Mouse (Mus musculus) hindbrain, postnatal 0 days (tissue): ENCODE data around the gene Wdr83. TPM values are rescaled to one million over a fixed set of nuclear protein-coding genes. Genes with fewer than 3 reads are reported as not detected.
"Not testable (repeated sequence)": the region's sequence is repeated elsewhere in the genome, so short reads cannot be mapped to it uniquely, and the experiment has no call there.

Source experiments
- ATAC-seq: fragments of 200-750 bp; cut with Nextera tagmentation; 2 replicates; pipeline ENCODE4 v1.8.0; 2017; ENCODE audit warnings: mild to moderate bottlenecking, moderate TSS enrichment, moderate library complexity
- DNase-seq: peaks from one replicate; pipeline ENCODE4 v3.0.0-alpha.2; 2015; ENCODE audit warnings: low spot score
- H3K27ac ChIP-seq: fragments of 300-500 bp; sonication (generic); 2 replicates; pipeline ENCODE4 v1.5.1; 2014; ENCODE audit warnings: mild to moderate bottlenecking
- H3K27me3 ChIP-seq: fragments of 300-500 bp; sonication (generic); 2 replicates; pipeline ENCODE4 v1.6.1; 2014; ENCODE audit warnings: low read length, mixed read lengths; ENCODE audit not compliant: insufficient read depth
- H3K36me3 ChIP-seq: fragments of 300-500 bp; sonication (generic); 2 replicates; pipeline ENCODE4 v1.6.1; 2014; ENCODE audit warnings: low read length, mixed read lengths; ENCODE audit not compliant: insufficient read depth
- H3K4me1 ChIP-seq: fragments of 300-500 bp; sonication (generic); 2 replicates; pipeline ENCODE4 v1.6.1; 2014; ENCODE audit warnings: antibody characterized with exemption, low read length, mixed read lengths; ENCODE audit not compliant: insufficient read depth
- H3K4me2 ChIP-seq: fragments of 300-500 bp; sonication (generic); 2 replicates; pipeline ENCODE4 v1.6.1; 2014; ENCODE audit warnings: low read depth, mild to moderate bottlenecking, low read length, moderate library complexity, mixed read lengths
- H3K4me3 ChIP-seq: fragments of 300-500 bp; sonication (generic); 2 replicates; pipeline ENCODE4 v1.5.1; 2014; ENCODE audit warnings: low read length
- H3K9ac ChIP-seq: fragments of 300-500 bp; sonication (generic); replicated peaks from 2 replicates; pipeline ENCODE4 v1.6.1; 2014; ENCODE audit warnings: mild to moderate bottlenecking, low read length, moderate library complexity, mixed read lengths
- H3K9me3 ChIP-seq: fragments of 300-500 bp; sonication (generic); 2 replicates; pipeline ENCODE4 v1.6.1; 2016; ENCODE audit warnings: low read length, mixed read lengths
- CTCF ChIP-seq: IDR thresholded peaks from 2 replicates; pipeline ENCODE4 v1.5.1; 2016; ENCODE audit warnings: antibody characterized with exemption, control low read depth, low read depth
- WGBS: fragments of 180-500 bp; shearing (Covaris S2); extraction: QIAGEN DNeasy Blood & Tissue Kit; methylation state at CpG from one replicate; pipeline ENCODE4 v1.1.7; 2014; 5-methylcytosine and 5-hydroxymethylcytosine counted together
- polyA plus RNA-seq: library from polyadenylated mRNA; unstranded; fragments of >200 nt; fragmentation: Nextera tagmentation; extraction: Ambion mirVana; gene quantifications from 2 replicates; pipeline ENCODE4 v1.2.1, GENCODE M21; 2015
- total RNA-seq: library from RNA; depleted of rRNA; stranded (reverse); fragments of >200 nt; gene quantifications from 2 replicates; pipeline ENCODE4 v1.2.3, GENCODE M21; 2014; rRNA removed

Gene Wdr83
- total RNA-seq (21.4 TPM in 2 replicates), polyA plus RNA-seq (38.6 and 38.9 TPM in 2 replicates)

- Histone ChIP-seq H3K4me1 (peaks cover 15% of the 10 kb centered on the region), H3K27me3 (no peaks in the 10 kb centered on the region), H3K4me3 (peak within 1 kb of the TSS; percentile 91), H3K4me2 (peak within 1 kb of the TSS; percentile 99), H3K36me3 (peaks cover 2% of the 10 kb centered on the region; the same call in 1 of the 2 replicates), H3K9me3 (no peaks in the 10 kb centered on the region), H3K27ac (peak within 1 kb of the TSS; percentile 75), H3K9ac (peak within 1 kb of the TSS; percentile 91)
- peak; percentile 24; the same call in 1 of the 2 replicates for ATAC-seq
- TF ChIP-seq CTCF, result no peak
- DNase-seq, result peak; percentile 17
- WGBS, result 3% methylated on average over 9 of the region's 9 CpGs
These were observed at the start of gene Wdr83 for GRCm38 (mm10) chr8:85081216-85081555. Gene Wdr83, minus strand, starts transcription at chr8:85081306.

- Histone ChIP-seq H3K4me2 (no peak overlapping the region), H3K27ac (no peak overlapping the region), H3K27me3 (no peaks in the 10 kb centered on the region), H3K4me1 (no peaks in the 10 kb centered on the region), H3K4me3 (no peak overlapping the region), H3K9ac (no peak overlapping the region), H3K9me3 (no peaks in the 10 kb centered on the region), H3K36me3 (no peaks in the 10 kb centered on the region)
- no peak for TF ChIP-seq CTCF
- DNase-seq (no peak), ATAC-seq (no peak)
- 92% methylated on average over 8 of the region's 8 CpGs for WGBS
These were observed 42.6 kb upstream of the Wdr83 start for GRCm38 (mm10) chr8:85123691-85124090.

- Histone ChIP-seq H3K9me3 (no peaks in the 10 kb centered on the region), H3K4me3 (no peak within 1 kb of the TSS), H3K36me3 (no peaks in the 10 kb centered on the region), H3K4me1 (no peaks in the 10 kb centered on the region), H3K9ac (no peak within 1 kb of the TSS), H3K27me3 (no peaks in the 10 kb centered on the region), H3K4me2 (no peak within 1 kb of the TSS), H3K27ac (no peak within 1 kb of the TSS)
- WGBS, result 79% methylated on average over 3 of the region's 3 CpGs
- TF ChIP-seq CTCF, result no peak
- ATAC-seq, result no peak
- DNase-seq, result no peak
These were observed 41.9 kb upstream of the Wdr83 start, which contains the start of gene Zfp791 for GRCm38 (mm10) chr8:85122995-85123394. Gene Zfp791, minus strand, starts transcription at chr8:85123095.

GRCm38 (mm10) chr8:85120251-85120650, 39.1 kb upstream of the Wdr83 start:
- not testable (repeated sequence) for ATAC-seq, H3K9me3 ChIP-seq, H3K4me3 ChIP-seq, H3K9ac ChIP-seq, H3K27ac ChIP-seq, H3K4me2 ChIP-seq, H3K4me1 ChIP-seq, H3K27me3 ChIP-seq, DNase-seq, H3K36me3 ChIP-seq
- 81% methylated on average over 5 of the region's 5 CpGs for WGBS

GRCm38 (mm10) chr8:85119052-85119981, 38.2 kb upstream of the Wdr83 start:
- peak; percentile 94 for ATAC-seq
- TF ChIP-seq CTCF, result peak; percentile 61
- 7% methylated on average over 37 of the region's 37 CpGs for WGBS

GRCm38 (mm10) chr8:85116984-85117383, 35.9 kb upstream of the Wdr83 start:
- Histone ChIP-seq H3K4me1 (no peaks in the 10 kb centered on the region), H3K9ac (no peak overlapping the region), H3K4me2 (no peak overlapping the region), H3K27me3 (no peaks in the 10 kb centered on the region), H3K4me3 (no peak overlapping the region), H3K27ac (no peak overlapping the region), H3K36me3 (0 out of 2 replicates have a peak, but pooled peaks cover under 1% of the 10 kb centered on the region), H3K9me3 (no peaks in the 10 kb centered on the region)
- 92% methylated on average over 7 of the region's 7 CpGs for WGBS
- no peak for ATAC-seq
- DNase-seq, result no peak
- no peak for TF ChIP-seq CTCF

More at GRCm38 (mm10) chr8:85119052-85119981, 38.2 kb upstream of the Wdr83 start:
- H3K4me2 ChIP-seq, result peak overlapping the region; percentile 72
- H3K27me3 ChIP-seq, result no peaks in the 10 kb centered on the region
- peak; percentile 92 for DNase-seq
- H3K9ac ChIP-seq, result peak overlapping the region; percentile 62
- H3K4me1 ChIP-seq, result no peaks in the 10 kb centered on the region
- peak overlapping the region; percentile 58 for H3K4me3 ChIP-seq
- no peaks in the 10 kb centered on the region for H3K9me3 ChIP-seq
- H3K36me3 ChIP-seq, result no peaks in the 10 kb centered on the region
- H3K27ac ChIP-seq, result peak overlapping the region; percentile 77

- TF ChIP-seq CTCF, result no peak
These were observed 34.4 kb upstream of the Wdr83 start for GRCm38 (mm10) chr8:85115501-85115900.

More at GRCm38 (mm10) chr8:85115501-85115900, 34.4 kb upstream of the Wdr83 start:
- no peaks in the 10 kb centered on the region for H3K4me1 ChIP-seq
- H3K27me3 ChIP-seq, result no peaks in the 10 kb centered on the region
- H3K4me2 ChIP-seq, result no peak overlapping the region
- WGBS, result 77% methylated on average over 4 of the region's 4 CpGs
- H3K9me3 ChIP-seq, result no peaks in the 10 kb centered on the region
- ATAC-seq (no peak), DNase-seq (no peak)
- peaks cover 14% of the 10 kb centered on the region; the same call in 1 of the 2 replicates for H3K36me3 ChIP-seq
- H3K9ac ChIP-seq, result no peak overlapping the region
- no peak overlapping the region for H3K27ac ChIP-seq
- no peak overlapping the region for H3K4me3 ChIP-seq
